Mouse (Mus musculus) heart, adult 9 months (tissue): ENCODE data around the gene 4930558K02Rik.
A peak's percentile ranks its signal among the peaks of the same experiment; 100 is the strongest.

Source experiments
- DNase-seq, 2 experiments: peaks; one replicate each; pipeline ENCODE4 v3.0.0; 2022; ENCODE audit warnings: low spot score in 2 of 2

The 4930558K02Rik gene

GRCm38 (mm10) chr1:161951009-161951779 lies 28.2 kb downstream of the 4930558K02Rik start:
- no peak for DNase-seq

GRCm38 (mm10) chr1:161942082-161942481 lies 37.4 kb downstream of the 4930558K02Rik start:
- DNase-seq = no peak

DNA sequence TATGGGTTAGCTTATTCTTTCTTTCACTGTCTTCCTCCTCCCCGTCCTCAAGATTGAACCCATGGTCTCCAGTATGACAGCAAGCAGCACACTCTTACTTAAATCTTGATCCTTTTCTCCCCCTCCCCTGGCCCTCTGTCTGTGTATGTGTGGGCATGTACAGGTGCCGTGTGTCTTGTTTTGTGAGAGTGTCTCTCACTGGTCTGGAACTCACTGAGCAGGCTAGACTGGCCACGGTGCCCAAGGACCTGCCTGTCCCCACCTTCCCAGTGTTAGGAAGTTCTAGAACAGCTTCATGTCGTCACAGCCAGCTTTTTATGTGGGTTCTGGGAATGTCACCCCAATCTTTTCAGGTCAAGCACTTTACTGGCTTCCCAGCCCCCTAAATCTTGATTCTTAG lies 47.1 kb downstream of the 4930558K02Rik start:
- no peak for DNase-seq

GRCm38 (mm10) chr1:161931817-161932216 lies 47.6 kb downstream of the 4930558K02Rik start:
- no peak for DNase-seq

GRCm38 (mm10) chr1:161931313-161931712 lies 48.1 kb downstream of the 4930558K02Rik start:
- no peak for DNase-seq

GRCm38 (mm10) chr1:161927976-161928375 lies 51.5 kb downstream of the 4930558K02Rik start:
- DNase-seq = no peak

GRCm38 (mm10) chr1:161925281-161925805 lies 54.1 kb downstream of the 4930558K02Rik start:
- peak in 1 of 2 experiments; percentile 2 for DNase-seq

- DNase-seq = no peak
These were observed 55.1 kb downstream of the 4930558K02Rik start for GRCm38 (mm10) chr1:161924321-161924720.

GRCm38 (mm10) chr1:161921928-161922327 lies 57.5 kb downstream of the 4930558K02Rik start:
- no peak for DNase-seq

GRCm38 (mm10) chr1:161920475-161921454 lies 58.7 kb downstream of the 4930558K02Rik start:
- DNase-seq = no peak

GRCm38 (mm10) chr1:161919594-161919993 lies 59.8 kb downstream of the 4930558K02Rik start:
- DNase-seq = no peak

GRCm38 (mm10) chr1:161918682-161919372 lies 60.6 kb downstream of the 4930558K02Rik start:
- no peak for DNase-seq

GRCm38 (mm10) chr1:161917940-161918484 lies 61.4 kb downstream of the 4930558K02Rik start:
- no peak for DNase-seq

DNA sequence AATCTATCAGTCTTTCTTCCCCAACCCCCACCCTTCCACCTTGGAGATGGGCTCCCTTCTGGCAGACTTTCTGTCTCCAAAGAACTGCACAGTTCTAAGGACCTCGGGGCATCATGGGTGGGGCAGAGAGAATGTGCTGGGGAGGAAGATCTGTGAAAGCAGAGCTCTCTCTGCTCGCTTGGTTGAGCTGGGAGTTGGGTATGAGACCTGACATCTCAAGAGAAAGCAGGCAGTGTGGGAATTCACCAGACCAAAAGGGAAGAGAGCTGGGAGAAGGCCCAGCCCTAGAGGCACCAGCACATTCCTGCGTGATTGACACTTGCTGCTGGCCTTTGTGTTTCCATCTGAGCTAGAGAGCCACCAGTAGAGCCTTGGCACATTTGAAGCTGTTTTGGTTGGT lies 63.4 kb downstream of the 4930558K02Rik start:
- no peak for DNase-seq

GRCm38 (mm10) chr1:161913648-161913984 lies 65.8 kb downstream of the 4930558K02Rik start:
- DNase-seq = no peak

- no peak for DNase-seq
These were observed 66.3 kb downstream of the 4930558K02Rik start for GRCm38 (mm10) chr1:161912940-161913647.

GRCm38 (mm10) chr1:161909074-161909473 lies 70.4 kb downstream of the 4930558K02Rik start:
- no peak for DNase-seq

GRCm38 (mm10) chr1:161907795-161908457 lies 71.5 kb downstream of the 4930558K02Rik start:
- DNase-seq = no peak

GRCm38 (mm10) chr1:161907111-161907510 lies 72.3 kb downstream of the 4930558K02Rik start:
- no peak for DNase-seq
